ENCODE assay signal across 10 mouse cellular contexts in the genomic region with DNA sequence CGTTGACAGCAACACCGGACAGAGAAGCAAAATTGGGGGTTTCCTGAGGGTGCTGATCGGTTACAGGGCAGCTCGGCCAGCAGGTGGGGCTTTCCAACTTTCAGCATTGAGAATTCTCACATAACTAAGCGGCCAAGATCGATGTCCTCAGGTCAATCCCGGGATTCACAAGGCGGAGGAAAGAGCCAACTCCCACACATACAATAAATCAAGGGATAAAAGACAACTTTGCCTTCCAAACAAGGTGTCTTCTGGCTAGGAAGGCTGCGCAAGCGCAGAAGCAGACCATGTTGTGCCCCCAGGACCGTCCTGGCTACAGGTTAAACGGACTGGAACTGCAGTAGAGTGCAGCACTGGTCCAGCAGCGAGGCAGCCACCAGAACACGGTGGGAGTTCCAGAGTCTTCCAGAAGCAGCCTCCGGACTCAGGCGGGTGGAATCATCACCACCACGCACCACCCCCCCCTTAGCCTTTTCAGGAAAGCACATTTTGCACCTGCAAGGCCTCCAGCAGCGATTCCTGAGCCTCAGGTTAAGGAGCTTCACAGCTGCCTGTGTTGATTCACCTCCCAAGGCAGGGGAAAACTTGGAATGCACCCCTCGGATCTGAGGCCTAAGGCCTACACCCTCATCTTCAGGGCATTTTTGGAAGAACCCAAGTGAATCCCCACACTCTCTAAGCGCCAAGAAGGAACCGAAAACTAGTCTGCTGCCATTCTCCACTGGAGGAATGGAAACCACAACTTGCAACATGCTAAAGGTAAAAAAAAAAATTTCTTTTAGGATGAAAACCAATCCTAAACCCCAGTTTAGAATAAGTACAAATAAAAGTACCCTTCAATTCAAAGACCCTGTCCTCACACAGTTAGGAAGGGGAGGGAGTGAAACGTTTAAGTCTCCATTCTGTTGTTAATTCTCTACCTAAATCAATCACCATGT. TPM values are rescaled to one million over a fixed set of nuclear protein-coding genes. Genes with fewer than 3 reads are reported as not detected.
DNase-seq lines count a peak whose midpoint lies in the region; ATAC-seq and TF ChIP-seq lines count a peak whose summit lies in the region.
"Had no signal": no experiment of that assay in that cellular context is flagged by ENCODE, and none has a peak within 500 bp of the region (broad histone marks: within the 10 kb centered on the region; RNA-seq: fewer than 3 reads in every experiment).

No protein-coding gene starts in this region.

- H3K27me3 ChIP-seq in hindbrain, embryonic 11.5 days (ENCODE audit: control insufficient read depth, insufficient read depth, low read length) = no peaks in the 10 kb centered on the region
- no peaks in the 10 kb centered on the region for H3K27me3 ChIP-seq in hindbrain, embryonic 10.5 days (ENCODE audit: insufficient read depth, poor library complexity, severe bottlenecking)
- no peaks in the 10 kb centered on the region for H3K27me3 ChIP-seq in kidney, embryonic 15.5 days
- H3K27me3 ChIP-seq: neural tube, embryonic 13.5 days had no signal

- no peak overlapping the region for H3K9ac ChIP-seq in hindbrain, embryonic 11.5 days (ENCODE audit: low read depth, low read length)
- H3K9ac ChIP-seq in kidney, embryonic 15.5 days = no peak overlapping the region
- H3K9ac ChIP-seq: neural tube, embryonic 13.5 days had no signal

- intact Hi-C loops in gastrocnemius, adult 2 months (cut with DNase I) = no loop called here

- 67% methylated on average over 22 of the region's 22 CpGs for WGBS in hindbrain, embryonic 11.5 days
- 69% methylated on average over 22 of the region's 22 CpGs for WGBS in hindbrain, embryonic 10.5 days
- WGBS in kidney, embryonic 15.5 days = 38% methylated on average over 22 of the region's 22 CpGs

- H3K4me1 ChIP-seq in hindbrain, embryonic 11.5 days (replicated peaks; ENCODE audit: control insufficient read depth, insufficient read depth, low read length) = no peaks in the 10 kb centered on the region
- no peaks in the 10 kb centered on the region; the same call in 1 of the 2 replicates for H3K4me1 ChIP-seq in hindbrain, embryonic 10.5 days (replicated peaks)
- H3K4me1 ChIP-seq in kidney, embryonic 15.5 days = peaks cover 16% of the 10 kb centered on the region
- H3K4me1 ChIP-seq: heart, embryonic 10.5 days had no signal

- no peak overlapping the region for H3K4me2 ChIP-seq in hindbrain, embryonic 11.5 days (replicated peaks; ENCODE audit: low read depth, low read length)
- H3K4me2 ChIP-seq in kidney, embryonic 15.5 days = peak overlapping the region; percentile 27; the same call in 1 of the 2 replicates
- H3K4me2 ChIP-seq: neural tube, embryonic 13.5 days had no signal

- DNase-seq in hindbrain, embryonic 11.5 days (ENCODE audit: low spot score) = peak; percentile 29
- no peak for DNase-seq in hindbrain, embryonic 10.5 days (ENCODE audit: low spot score)
- DNase-seq in A20 (ENCODE audit: low read depth, low spot score) = peak; percentile 86
- peak; percentile 67 for DNase-seq in R1 (ENCODE audit: low read depth, low spot score)
- no peak for DNase-seq in T-cell, adult 2 months (ENCODE audit: low spot score)
- no peak for DNase-seq in gastrocnemius, adult 2 months
- no peak for DNase-seq in layer of hippocampus, postnatal 36 days

- H3K9me3 ChIP-seq in hindbrain, embryonic 11.5 days (ENCODE audit: control insufficient read depth, low read length) = no peaks in the 10 kb centered on the region
- no peaks in the 10 kb centered on the region for H3K9me3 ChIP-seq in hindbrain, embryonic 10.5 days
- no peaks in the 10 kb centered on the region for H3K9me3 ChIP-seq in kidney, embryonic 15.5 days (replicated peaks)
- H3K9me3 ChIP-seq: heart, embryonic 10.5 days; neural tube, embryonic 13.5 days had no signal

- H3K4me3 ChIP-seq in hindbrain, embryonic 11.5 days (ENCODE audit: low read depth, low read length) = no peak overlapping the region
- H3K4me3 ChIP-seq in hindbrain, embryonic 10.5 days = no peak overlapping the region
- H3K4me3 ChIP-seq in kidney, embryonic 15.5 days (replicated peaks) = no peak overlapping the region
- no peak overlapping the region for H3K4me3 ChIP-seq in gastrocnemius, adult 2 months
- H3K4me3 ChIP-seq: heart, embryonic 10.5 days; neural tube, embryonic 13.5 days had no signal

- no peak for ATAC-seq in hindbrain, embryonic 11.5 days (ENCODE audit: low FRiP score)
- ATAC-seq in kidney, embryonic 15.5 days (replicated peaks; ENCODE audit: low FRiP score) = peak; percentile 78

- 0 out of 2 replicates have a peak overlapping the region, but pooled peaks have one; percentile 6 for H3K27ac ChIP-seq in hindbrain, embryonic 11.5 days (ENCODE audit: low read depth, low read length)
- no peak overlapping the region for H3K27ac ChIP-seq in hindbrain, embryonic 10.5 days
- H3K27ac ChIP-seq in kidney, embryonic 15.5 days = peak overlapping the region; percentile 71
- H3K27ac ChIP-seq in gastrocnemius, adult 2 months = no peak overlapping the region
- H3K27ac ChIP-seq: heart, embryonic 10.5 days; neural tube, embryonic 13.5 days had no signal

- TF ChIP-seq CTCF in gastrocnemius, adult 2 months (IDR thresholded peaks at IDR 0.05) = no peak; the same call in 1 of the 2 replicates

- H3K36me3 ChIP-seq in hindbrain, embryonic 11.5 days (ENCODE audit: control insufficient read depth, insufficient read depth, low read length) = no peaks in the 10 kb centered on the region
- peaks cover 60% of the 10 kb centered on the region for H3K36me3 ChIP-seq in hindbrain, embryonic 10.5 days
- peaks cover 56% of the 10 kb centered on the region for H3K36me3 ChIP-seq in kidney, embryonic 15.5 days

RNA-seq across cellular contexts. Expression of gene Ythdf2, which starts 30.1 kb away (rescaled TPM):
- 161 TPM in 2 replicates for polyA plus RNA-seq in hindbrain, embryonic 11.5 days (2014; fragmentation: Nextera tagmentation; extraction: Ambion mirVana)
- polyA plus RNA-seq in hindbrain, embryonic 10.5 days (2016; fragmentation: Nextera tagmentation; extraction: Ambion mirVana) = 136 and 142 TPM in 2 replicates
- 107 and 113 TPM in 2 replicates for polyA plus RNA-seq in kidney, embryonic 15.5 days (2015; fragmentation: Nextera tagmentation; extraction: Ambion mirVana)
- 10 to 100 TPM; 27.3 to 27.6 TPM for total RNA-seq in gastrocnemius, adult 2 months (2021)
- total RNA-seq in layer of hippocampus, postnatal 36 days (2021) = 10 to 100 TPM; 43.8 to 47.7 TPM

RNA-seq across cellular contexts. Expression of gene Oprd1, which starts 37.7 kb away (rescaled TPM):
- polyA plus RNA-seq in hindbrain, embryonic 11.5 days (2014; fragmentation: Nextera tagmentation; extraction: Ambion mirVana) = 0.06 TPM in 1 of 2 replicates, not detected in the other
- 0.07 and 0.20 TPM in 2 replicates for polyA plus RNA-seq in hindbrain, embryonic 10.5 days (2016; fragmentation: Nextera tagmentation; extraction: Ambion mirVana)
- polyA plus RNA-seq in kidney, embryonic 15.5 days (2015; fragmentation: Nextera tagmentation; extraction: Ambion mirVana) = 0.23 and 0.41 TPM in 2 replicates
- total RNA-seq in gastrocnemius, adult 2 months (2021) = not detected
- total RNA-seq in layer of hippocampus, postnatal 36 days (2021) = 10 to 100 TPM; 10.7 to 11.3 TPM

Comparison
In these comparisons a context has a peak if more than half of its experiments do, and no peak if none do; other contexts are left out.
1. DNase-seq: peak in hindbrain, embryonic 11.5 days (single experiment), A20 (single experiment) and R1 (single experiment); none in hindbrain, embryonic 10.5 days (single experiment), T-cell, adult 2 months (single experiment), gastrocnemius, adult 2 months (single experiment) and layer of hippocampus, postnatal 36 days (0 of 2).
2. H3K27ac ChIP-seq: peak in hindbrain, embryonic 11.5 days (single experiment) and kidney, embryonic 15.5 days (single experiment); none in hindbrain, embryonic 10.5 days (single experiment) and gastrocnemius, adult 2 months (single experiment).